ENCODE assay signal across 8 mouse cellular contexts in the genomic region with DNA sequence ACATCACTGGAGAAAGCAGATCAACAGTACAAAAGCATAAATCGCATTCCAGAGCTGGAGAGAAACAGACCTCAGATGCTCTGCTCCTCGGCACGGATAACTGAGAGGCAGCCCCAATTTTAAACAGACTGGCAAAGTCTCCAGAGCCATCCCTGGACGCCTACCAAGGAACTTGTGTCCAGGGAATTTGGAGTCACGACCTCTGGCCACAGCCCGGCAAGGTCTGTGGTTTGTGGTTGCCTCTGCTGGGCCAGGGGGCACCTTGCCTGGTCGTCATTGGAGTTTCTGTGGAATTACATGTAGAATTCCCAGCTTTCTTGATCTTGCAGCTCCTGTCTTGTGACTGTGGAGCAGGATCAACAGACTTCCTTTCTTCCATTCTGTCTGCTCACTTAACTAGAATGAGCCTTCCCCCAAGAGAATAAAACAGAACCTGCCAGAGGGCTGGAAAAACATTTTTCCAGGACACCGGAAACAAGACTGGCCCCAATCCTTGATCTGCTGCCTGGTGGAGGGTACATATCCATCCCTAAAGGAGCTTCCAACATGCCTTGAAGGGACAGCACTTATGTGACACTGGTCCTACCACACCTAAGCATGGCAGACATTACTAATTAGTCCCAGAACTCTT. TPM values are rescaled to one million over a fixed set of nuclear protein-coding genes. Genes with fewer than 3 reads are reported as not detected.
DNase-seq lines count a peak whose midpoint lies in the region; ATAC-seq and TF ChIP-seq lines count a peak whose summit lies in the region.
"Had no signal": no experiment of that assay in that cellular context is flagged by ENCODE, and none has a peak within 500 bp of the region (broad histone marks: within the 10 kb centered on the region; RNA-seq: fewer than 3 reads in every experiment).

No protein-coding gene starts in this region.

- no peaks in the 10 kb centered on the region for H3K27me3 ChIP-seq in heart, postnatal 0 days (ENCODE audit: control insufficient read depth, insufficient read depth, low read length)
- H3K27me3 ChIP-seq in hindbrain, embryonic 15.5 days: no peaks in the 10 kb centered on the region
- H3K27me3 ChIP-seq in midbrain, embryonic 13.5 days: 0 out of 2 replicates have a peak, but pooled peaks cover 11% of the 10 kb centered on the region

- no peaks in the 10 kb centered on the region for H3K9me3 ChIP-seq in heart, postnatal 0 days (replicated peaks; ENCODE audit: control insufficient read depth, low read length)
- H3K9me3 ChIP-seq in hindbrain, embryonic 15.5 days: no peaks in the 10 kb centered on the region
- H3K9me3 ChIP-seq in midbrain, embryonic 13.5 days: no peaks in the 10 kb centered on the region

- H3K4me2 ChIP-seq in heart, postnatal 0 days (ENCODE audit: low read depth, low read length): 0 out of 2 replicates have a peak overlapping the region, but pooled peaks have one; percentile 24
- peak overlapping the region; percentile 46 for H3K4me2 ChIP-seq in hindbrain, embryonic 15.5 days
- peak overlapping the region; percentile 46 for H3K4me2 ChIP-seq in midbrain, embryonic 13.5 days (replicated peaks)

- H3K4me3 ChIP-seq in heart, postnatal 0 days (ENCODE audit: low read depth, low read length): no peak overlapping the region
- no peak overlapping the region for H3K4me3 ChIP-seq in hindbrain, embryonic 15.5 days
- no peak overlapping the region for H3K4me3 ChIP-seq in midbrain, embryonic 13.5 days (replicated peaks)

- no peak overlapping the region for H3K9ac ChIP-seq in heart, postnatal 0 days (replicated peaks; ENCODE audit: low read depth, low read length)
- no peak overlapping the region for H3K9ac ChIP-seq in hindbrain, embryonic 15.5 days
- H3K9ac ChIP-seq in midbrain, embryonic 13.5 days (replicated peaks): no peak overlapping the region

- H3K27ac ChIP-seq in heart, postnatal 0 days (ENCODE audit: low read depth): no peak overlapping the region
- H3K27ac ChIP-seq in hindbrain, embryonic 15.5 days (replicated peaks): no peak overlapping the region; the same call in 1 of the 2 replicates
- no peak overlapping the region for H3K27ac ChIP-seq in midbrain, embryonic 13.5 days

- no peak for TF ChIP-seq EP300 in heart, postnatal 0 days (IDR thresholded peaks at IDR 0.05; ENCODE audit: low read depth)

- DNase-seq in heart, postnatal 0 days (ENCODE audit: low spot score): peak; percentile 5
- no peak for DNase-seq in heart, adult 9 months (ENCODE audit: low spot score in 2 of 2)
- peak; percentile 66 for DNase-seq in adipocyte (ENCODE audit: low spot score)
- no peak for DNase-seq in frontal cortex, postnatal 36 days (ENCODE audit: low spot score in 2 of 2)
- no peak for DNase-seq in T-cell, adult 2 months (ENCODE audit: low spot score)
- DNase-seq: lung, postnatal 36 days had no signal

- WGBS in heart, postnatal 0 days: 51% methylated on average over 8 of the region's 8 CpGs
- 57% methylated on average over 8 of the region's 8 CpGs for WGBS in hindbrain, embryonic 15.5 days
- 53% methylated on average over 8 of the region's 8 CpGs for WGBS in midbrain, embryonic 13.5 days

- H3K4me1 ChIP-seq in heart, postnatal 0 days (ENCODE audit: control insufficient read depth, insufficient read depth): peaks cover 39% of the 10 kb centered on the region
- peaks cover 31% of the 10 kb centered on the region for H3K4me1 ChIP-seq in hindbrain, embryonic 15.5 days (replicated peaks)
- peaks cover 31% of the 10 kb centered on the region for H3K4me1 ChIP-seq in midbrain, embryonic 13.5 days (replicated peaks)

- ATAC-seq in heart, postnatal 0 days (ENCODE audit: insufficient read depth, low read depth): no peak
- ATAC-seq in hindbrain, embryonic 15.5 days (ENCODE audit: low FRiP score, low read depth): no peak
- no peak for ATAC-seq in midbrain, embryonic 13.5 days

- no peak for TF ChIP-seq CTCF in heart, postnatal 0 days (IDR thresholded peaks at IDR 0.05; ENCODE audit: low read depth)

- no peaks in the 10 kb centered on the region for H3K36me3 ChIP-seq in heart, postnatal 0 days (replicated peaks; ENCODE audit: control insufficient read depth, insufficient read depth, low read length)
- H3K36me3 ChIP-seq in hindbrain, embryonic 15.5 days: no peaks in the 10 kb centered on the region
- H3K36me3 ChIP-seq in midbrain, embryonic 13.5 days: no peaks in the 10 kb centered on the region

RNA-seq across cellular contexts. Expression of a gene that starts 19.1 kb away (rescaled TPM):
- total RNA-seq in heart, postnatal 0 days (2014; rRNA removed; ENCODE audit: low replicate concordance): 5.4 and 7.6 TPM in 2 replicates
- 6.8 and 7.0 TPM in 2 replicates for polyA plus RNA-seq in heart, postnatal 0 days (2015; fragmentation: Nextera tagmentation; extraction: Ambion mirVana)
- 5.2 and 6.3 TPM in 2 replicates for polyA plus RNA-seq in hindbrain, embryonic 15.5 days (2015; fragmentation: Nextera tagmentation; extraction: Ambion mirVana)
- 4.1 and 4.4 TPM in 2 replicates for polyA plus RNA-seq in midbrain, embryonic 13.5 days (2015; fragmentation: Nextera tagmentation; extraction: Ambion mirVana)

Comparison
In these comparisons a context has a peak if more than half of its experiments do, and no peak if none do; other contexts are left out.
1. DNase-seq: peak in heart, postnatal 0 days (single experiment) and adipocyte (single experiment); none in heart, adult 9 months (0 of 2), frontal cortex, postnatal 36 days (0 of 2) and T-cell, adult 2 months (single experiment).
2. Peak in every context shown above with its lines, with median percentiles within 50 percentile points of each other: H3K4me2 ChIP-seq.